Mouse (Mus musculus) neural tube, embryonic 15.5 days (tissue): ENCODE data around the gene Cnrip1. TPM values are rescaled to one million over a fixed set of nuclear protein-coding genes. Genes with fewer than 3 reads are reported as not detected.
"Not testable (repeated sequence)": the region's sequence is repeated elsewhere in the genome, so short reads cannot be mapped to it uniquely, and the experiment has no call there.

ENCODE experiments used
- ATAC-seq: fragments of 200-750 bp; cut with Nextera tagmentation; 2 replicates; pipeline ENCODE4 v1.8.0; 2017; ENCODE audit warnings: mild to moderate bottlenecking, moderate TSS enrichment, moderate library complexity; ENCODE audit not compliant: low FRiP score
- H3K27ac ChIP-seq: fragments of 300-500 bp; sonication (generic); replicated peaks from 2 replicates; pipeline ENCODE4 v1.5.1; 2015; ENCODE audit warnings: mild to moderate bottlenecking, inconsistent platforms
- H3K27me3 ChIP-seq: fragments of 300-500 bp; sonication (generic); replicated peaks from 2 replicates; pipeline ENCODE4 v1.6.1; 2015; ENCODE audit warnings: inconsistent platforms
- H3K36me3 ChIP-seq: fragments of 300-500 bp; sonication (generic); 2 replicates; pipeline ENCODE4 v1.6.1; 2015; ENCODE audit warnings: inconsistent platforms
- H3K4me1 ChIP-seq: fragments of 300-500 bp; sonication (generic); 2 replicates; pipeline ENCODE4 v1.6.1; 2015; ENCODE audit warnings: inconsistent platforms
- H3K4me2 ChIP-seq: fragments of 300-500 bp; sonication (generic); 2 replicates; pipeline ENCODE4 v1.6.1; 2015; ENCODE audit warnings: inconsistent platforms, mild to moderate bottlenecking, moderate library complexity
- H3K4me3 ChIP-seq: fragments of 300-500 bp; sonication (generic); replicated peaks from 2 replicates; pipeline ENCODE4 v1.5.1; 2015; ENCODE audit warnings: mild to moderate bottlenecking, inconsistent platforms
- H3K9ac ChIP-seq: fragments of 300-500 bp; sonication (generic); replicated peaks from 2 replicates; pipeline ENCODE4 v1.6.1; 2015; ENCODE audit warnings: mild to moderate bottlenecking, inconsistent platforms
- H3K9me3 ChIP-seq: fragments of 300-500 bp; sonication (generic); replicated peaks from 2 replicates; pipeline ENCODE4 v1.6.1; 2016; ENCODE audit warnings: inconsistent platforms
- WGBS: fragments of 180-500 bp; shearing (Covaris S2); methylation state at CpG from one replicate; pipeline ENCODE4 v1.1.7; 2015; ENCODE audit warnings: mixed read lengths; 5-methylcytosine and 5-hydroxymethylcytosine counted together
- polyA plus RNA-seq: library from polyadenylated mRNA; unstranded; fragments of >200 nt; fragmentation: Nextera tagmentation; extraction: Ambion mirVana; gene quantifications from 2 replicates; pipeline ENCODE4 v1.2.1, GENCODE M21; 2015

Gene Cnrip1
- polyA plus RNA-seq, 1 experiment from 2014 or later, result 156 TPM

GRCm38 (mm10) chr11:17045806-17046205 lies 5.6 kb upstream of the Cnrip1 start:
- ATAC-seq, result no peak
- WGBS, result 92% methylated on average over 2 of the region's 2 CpGs
- no peaks in the 10 kb centered on the region for H3K27me3 ChIP-seq

GRCm38 (mm10) chr11:17052476-17053049 lies 1.2 kb downstream of the Cnrip1 start:
- Histone ChIP-seq H3K4me3 (peak overlapping the region; percentile 79), H3K27me3 (no peaks in the 10 kb centered on the region), H3K9me3 (no peaks in the 10 kb centered on the region), H3K36me3 (peaks cover 9% of the 10 kb centered on the region), H3K27ac (peak overlapping the region; percentile 92), H3K9ac (peak overlapping the region; percentile 91), H3K4me2 (peak overlapping the region; percentile 70), H3K4me1 (peaks cover 26% of the 10 kb centered on the region)
- peak; percentile 23; the same call in 1 of the 2 replicates for ATAC-seq
- WGBS, result 7% methylated on average over 6 of the region's 6 CpGs

More at GRCm38 (mm10) chr11:17045806-17046205, 5.6 kb upstream of the Cnrip1 start:
- Histone ChIP-seq H3K27ac (no peak overlapping the region), H3K4me3 (no peak overlapping the region), H3K4me1 (peaks cover under 1% of the 10 kb centered on the region; the same call in 1 of the 2 replicates), H3K9ac (no peak overlapping the region), H3K36me3 (no peaks in the 10 kb centered on the region), H3K4me2 (no peak overlapping the region), H3K9me3 (no peaks in the 10 kb centered on the region)

- H3K36me3 ChIP-seq, ATAC-seq, H3K27ac ChIP-seq, H3K4me3 ChIP-seq, H3K27me3 ChIP-seq, H3K4me1 ChIP-seq, H3K9me3 ChIP-seq, H3K9ac ChIP-seq, H3K4me2 ChIP-seq: not testable (repeated sequence)
- 100% methylated on average over 2 of the region's 2 CpGs for WGBS
Measured at GRCm38 (mm10) chr11:17069360-17069759, 18.0 kb downstream of the Cnrip1 start.

- H3K9me3 ChIP-seq, result no peaks in the 10 kb centered on the region
- H3K27me3 ChIP-seq, result no peaks in the 10 kb centered on the region
- no peak overlapping the region for H3K4me2 ChIP-seq
- no peak overlapping the region for H3K27ac ChIP-seq
- peaks cover 21% of the 10 kb centered on the region for H3K36me3 ChIP-seq
- H3K4me3 ChIP-seq, result no peak overlapping the region
- H3K9ac ChIP-seq, result no peak overlapping the region
- H3K4me1 ChIP-seq, result no peaks in the 10 kb centered on the region
- WGBS, result 93% methylated on average over 2 of the region's 2 CpGs
- no peak for ATAC-seq
Measured at GRCm38 (mm10) chr11:17075656-17076055, 24.3 kb downstream of the Cnrip1 start.

- H3K9ac ChIP-seq, result no peak overlapping the region
- peaks cover 21% of the 10 kb centered on the region for H3K36me3 ChIP-seq
- no peak overlapping the region for H3K4me3 ChIP-seq
- H3K27me3 ChIP-seq, result no peaks in the 10 kb centered on the region
- no peak overlapping the region for H3K27ac ChIP-seq
- no peak overlapping the region for H3K4me2 ChIP-seq
- H3K4me1 ChIP-seq, result 0 out of 2 replicates have a peak, but pooled peaks cover 3% of the 10 kb centered on the region
- ATAC-seq, result no peak
- 54% methylated on average over 3 of the region's 3 CpGs for WGBS
- H3K9me3 ChIP-seq, result no peaks in the 10 kb centered on the region
Measured at GRCm38 (mm10) chr11:17082086-17082485, 30.7 kb downstream of the Cnrip1 start.

- Histone ChIP-seq H3K27ac (no peak overlapping the region), H3K9me3 (no peaks in the 10 kb centered on the region), H3K36me3 (peaks cover 21% of the 10 kb centered on the region), H3K4me1 (0 out of 2 replicates have a peak, but pooled peaks cover 3% of the 10 kb centered on the region), H3K9ac (no peak overlapping the region), H3K27me3 (no peaks in the 10 kb centered on the region), H3K4me2 (no peak overlapping the region), H3K4me3 (no peak overlapping the region)
- WGBS, result 31% methylated on average over 2 of the region's 2 CpGs
- ATAC-seq, result peak; percentile 64; the same call in 1 of the 2 replicates
Measured at GRCm38 (mm10) chr11:17082953-17083352, 31.6 kb downstream of the Cnrip1 start.

- H3K36me3 ChIP-seq, result peaks cover 17% of the 10 kb centered on the region
- no peaks in the 10 kb centered on the region for H3K27me3 ChIP-seq
- 97% methylated on average over 3 of the region's 3 CpGs for WGBS
- no peak overlapping the region for H3K9ac ChIP-seq
- ATAC-seq, result no peak
- H3K4me2 ChIP-seq, result no peak overlapping the region
- 0 out of 2 replicates have a peak, but pooled peaks cover 3% of the 10 kb centered on the region for H3K4me1 ChIP-seq
- no peak overlapping the region for H3K4me3 ChIP-seq
- no peak overlapping the region for H3K27ac ChIP-seq
- no peaks in the 10 kb centered on the region for H3K9me3 ChIP-seq
Measured at GRCm38 (mm10) chr11:17083455-17083854, 32.1 kb downstream of the Cnrip1 start.

GRCm38 (mm10) chr11:17083866-17084265 lies 32.5 kb downstream of the Cnrip1 start:
- ATAC-seq, result no peak
- 79% methylated on average over 1 of the region's 1 CpGs for WGBS

GRCm38 (mm10) chr11:17086106-17086505 lies 34.7 kb downstream of the Cnrip1 start:
- Histone ChIP-seq H3K27me3 (no peaks in the 10 kb centered on the region), H3K36me3 (no peaks in the 10 kb centered on the region), H3K4me2 (no peak overlapping the region), H3K9ac (no peak overlapping the region), H3K9me3 (no peaks in the 10 kb centered on the region), H3K27ac (no peak overlapping the region), H3K4me3 (no peak overlapping the region), H3K4me1 (0 out of 2 replicates have a peak, but pooled peaks cover 3% of the 10 kb centered on the region)
- ATAC-seq, result no peak
- WGBS, result 21% methylated on average over 5 of the region's 5 CpGs

More at GRCm38 (mm10) chr11:17083866-17084265, 32.5 kb downstream of the Cnrip1 start:
- H3K4me3 ChIP-seq, result no peak overlapping the region
- H3K9ac ChIP-seq, result no peak overlapping the region
- H3K9me3 ChIP-seq, result no peaks in the 10 kb centered on the region
- no peak overlapping the region for H3K4me2 ChIP-seq
- H3K36me3 ChIP-seq, result peaks cover 13% of the 10 kb centered on the region
- 0 out of 2 replicates have a peak, but pooled peaks cover 3% of the 10 kb centered on the region for H3K4me1 ChIP-seq
- H3K27ac ChIP-seq, result no peak overlapping the region
- no peaks in the 10 kb centered on the region for H3K27me3 ChIP-seq

- no peak overlapping the region for H3K27ac ChIP-seq
- H3K4me3 ChIP-seq, result no peak overlapping the region
- H3K36me3 ChIP-seq, result no peaks in the 10 kb centered on the region
- WGBS, result 89% methylated on average over 5 of the region's 5 CpGs
- no peaks in the 10 kb centered on the region for H3K27me3 ChIP-seq
- no peak overlapping the region for H3K9ac ChIP-seq
- ATAC-seq, result no peak
- no peak overlapping the region for H3K4me2 ChIP-seq
- no peaks in the 10 kb centered on the region for H3K9me3 ChIP-seq
- H3K4me1 ChIP-seq, result no peaks in the 10 kb centered on the region
Measured at GRCm38 (mm10) chr11:17106936-17107335, 55.5 kb downstream of the Cnrip1 start.

GRCm38 (mm10) chr11:17107359-17107758 lies 56.0 kb downstream of the Cnrip1 start:
- Histone ChIP-seq H3K4me2 (no peak overlapping the region), H3K4me3 (no peak overlapping the region), H3K36me3 (no peaks in the 10 kb centered on the region), H3K27ac (no peak overlapping the region), H3K9me3 (no peaks in the 10 kb centered on the region), H3K4me1 (no peaks in the 10 kb centered on the region), H3K27me3 (no peaks in the 10 kb centered on the region), H3K9ac (no peak overlapping the region)
- no peak for ATAC-seq
- WGBS, result 74% methylated on average over 6 of the region's 6 CpGs

- ATAC-seq, result no peak
- no peaks in the 10 kb centered on the region for H3K4me1 ChIP-seq
Measured at GRCm38 (mm10) chr11:17112419-17113090, 61.2 kb downstream of the Cnrip1 start.

More at GRCm38 (mm10) chr11:17112419-17113090, 61.2 kb downstream of the Cnrip1 start:
- no peaks in the 10 kb centered on the region for H3K9me3 ChIP-seq
- H3K4me2 ChIP-seq, result no peak overlapping the region
- no peak overlapping the region for H3K27ac ChIP-seq
- no peaks in the 10 kb centered on the region for H3K36me3 ChIP-seq
- no peak overlapping the region for H3K4me3 ChIP-seq
- H3K27me3 ChIP-seq, result no peaks in the 10 kb centered on the region
- 79% methylated on average over 1 of the region's 1 CpGs for WGBS
- no peak overlapping the region for H3K9ac ChIP-seq
